Mouse (Mus musculus) adrenal gland, postnatal 14 days (tissue): ENCODE results near the gene Tbkbp1. TPM values are rescaled to one million over a fixed set of nuclear protein-coding genes. Genes with fewer than 3 reads are reported as not detected.
A peak's percentile ranks its signal among the peaks of the same experiment; 100 is the strongest.
"Not testable (repeated sequence)": the region's sequence is repeated elsewhere in the genome, so short reads cannot be mapped to it uniquely, and the experiment has no call there.

Experiments
- DNase-seq: peaks from one replicate; pipeline ENCODE4 v3.0.0; 2021; ENCODE audit warnings: mixed read lengths
- long read RNA-seq, 2 experiments: library from polyadenylated mRNA; stranded (forward); transcript quantifications; one replicate each; pipeline ENCODE4 v2.0.0; 2021
- total RNA-seq: library from RNA; stranded (reverse); gene quantifications from 2 replicates; pipeline ENCODE4 v1.2.3, GENCODE M21; 2021

The Tbkbp1 gene
- 17.6 and 22.9 TPM in 2 replicates for total RNA-seq
- long read RNA-seq, experiment 1, partial matches to known transcripts, result 5 of 6 reads
- long read RNA-seq, experiment 1, other reads (novel, unspliced or antisense), result 1 of 6 reads
- long read RNA-seq, experiment 2, partial matches to known transcripts, result 5 of 8 reads
- long read RNA-seq, experiment 2, other reads (novel, unspliced or antisense), result 3 of 8 reads

GRCm38 (mm10) chr11:97151343-97151801 lies at the start of gene Tbkbp1:
Tbkbp1 (minus strand) TSS chr11:97151495.
- DNase-seq, result peak; percentile 42

- DNase-seq, result peak; percentile 43
Measured at GRCm38 (mm10) chr11:97199519-97199918, 48.2 kb upstream of the Tbkbp1 start.

- peak; percentile 66 for DNase-seq
Measured at GRCm38 (mm10) chr11:97198601-97199000, 47.3 kb upstream of the Tbkbp1 start.

- DNase-seq, result no peak
Measured at GRCm38 (mm10) chr11:97197021-97197420, 45.7 kb upstream of the Tbkbp1 start.

GRCm38 (mm10) chr11:97196541-97196940 lies 45.2 kb upstream of the Tbkbp1 start:
- no peak for DNase-seq

- no peak for DNase-seq
Measured at GRCm38 (mm10) chr11:97192621-97192951, 41.3 kb upstream of the Tbkbp1 start.

GRCm38 (mm10) chr11:97191915-97192620 lies 40.8 kb upstream of the Tbkbp1 start:
- no peak for DNase-seq

GRCm38 (mm10) chr11:97190992-97191391 lies 39.7 kb upstream of the Tbkbp1 start:
- no peak for DNase-seq

GRCm38 (mm10) chr11:97189645-97190044 lies 38.4 kb upstream of the Tbkbp1 start:
- DNase-seq, result not testable (repeated sequence)

GRCm38 (mm10) chr11:97189231-97189630 lies 37.9 kb upstream of the Tbkbp1 start:
- no peak for DNase-seq

GRCm38 (mm10) chr11:97188643-97188955 lies 37.3 kb upstream of the Tbkbp1 start:
- DNase-seq, result no peak

GRCm38 (mm10) chr11:97187764-97188642 lies 36.7 kb upstream of the Tbkbp1 start, which contains the start of gene Kpnb1:
Kpnb1 (minus strand) TSS chr11:97187881.
- peak; percentile 99 for DNase-seq

GRCm38 (mm10) chr11:97186947-97187763 lies 35.9 kb upstream of the Tbkbp1 start:
- peak; percentile 99 for DNase-seq

GRCm38 (mm10) chr11:97185704-97186614 lies 34.7 kb upstream of the Tbkbp1 start:
- DNase-seq, result no peak

GRCm38 (mm10) chr11:97184875-97185274 lies 33.6 kb upstream of the Tbkbp1 start:
- no peak for DNase-seq

- DNase-seq, result no peak
Measured at GRCm38 (mm10) chr11:97182446-97182845, 31.2 kb upstream of the Tbkbp1 start.

GRCm38 (mm10) chr11:97181061-97181460 lies 29.8 kb upstream of the Tbkbp1 start:
- DNase-seq, result no peak

GRCm38 (mm10) chr11:97178198-97178597 lies 26.9 kb upstream of the Tbkbp1 start:
- DNase-seq, result no peak

- peak; percentile 71 for DNase-seq
Measured at GRCm38 (mm10) chr11:97176851-97177250, 25.6 kb upstream of the Tbkbp1 start.

GRCm38 (mm10) chr11:97175499-97175898 lies 24.2 kb upstream of the Tbkbp1 start:
- DNase-seq, result no peak

- no peak for DNase-seq
Measured at GRCm38 (mm10) chr11:97160341-97160740, 9.0 kb upstream of the Tbkbp1 start.
